Mouse (Mus musculus): ENCODE measurements around the gene Trmt1l. TPM values are rescaled to one million over a fixed set of nuclear protein-coding genes. Genes with fewer than 3 reads are reported as not detected.
"Not testable (repeated sequence)": the region's sequence is repeated elsewhere in the genome, so short reads cannot be mapped to it uniquely, and the experiment has no call there.

Trmt1l gene
- polyA plus RNA-seq, 1 experiment from 2014 or later: 51.3 TPM

DNA sequence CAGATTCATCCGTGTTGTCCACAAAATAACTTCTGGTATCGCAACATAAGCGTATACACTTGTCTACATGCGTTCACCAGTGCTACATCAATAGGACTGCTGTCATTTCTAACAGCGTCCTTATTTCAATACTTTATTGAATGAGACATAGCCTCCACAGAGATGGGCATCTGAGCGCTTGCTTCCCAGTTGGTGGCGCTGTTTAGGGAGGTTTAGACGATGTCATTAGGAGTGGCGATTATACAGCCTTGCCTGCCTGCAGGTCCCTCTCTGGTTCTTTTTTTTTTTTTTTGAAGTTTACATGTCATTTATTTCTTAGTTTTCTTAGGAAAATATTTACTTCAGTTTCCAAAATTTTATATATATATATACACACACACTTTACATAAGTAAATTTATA is 32.9 kb downstream of the Trmt1l start:
- Histone ChIP-seq H3K4me3 (no peak overlapping the region), H3K4me1 (no peaks in the 10 kb centered on the region), H3K4me2 (replicated peaks) (no peak overlapping the region), H3K9ac (no peak overlapping the region), H3K36me3 (peaks cover 44% of the 10 kb centered on the region), H3K27me3 (no peaks in the 10 kb centered on the region), H3K27ac (no peak overlapping the region), H3K9me3 (no peaks in the 10 kb centered on the region)
- ATAC-seq (ENCODE audit: low FRiP score, low read depth): no peak
- WGBS: 81% methylated on average over 9 of the region's 9 CpGs

DNA sequence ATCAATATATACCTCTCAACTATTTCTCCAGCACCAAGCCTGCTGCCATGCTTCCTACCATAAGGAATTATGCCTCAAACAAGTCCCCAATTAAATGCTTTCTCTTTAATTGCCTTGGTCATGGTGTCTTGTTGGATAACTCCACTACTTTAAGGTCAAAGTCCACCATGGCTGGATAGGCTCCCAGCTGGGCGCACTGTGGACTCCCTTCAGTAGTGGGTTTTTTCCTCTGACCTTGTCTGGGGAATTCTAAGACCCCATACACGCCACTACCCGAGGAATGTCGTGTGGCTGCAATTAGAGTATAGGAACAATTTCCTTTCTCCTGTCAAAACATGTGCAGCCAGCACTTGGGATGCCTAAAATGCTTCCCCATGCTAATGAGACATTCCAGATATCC is 36.6 kb downstream of the Trmt1l start:
- no peak overlapping the region for H3K27ac ChIP-seq
- H3K4me1 ChIP-seq: no peaks in the 10 kb centered on the region
- no peaks in the 10 kb centered on the region for H3K27me3 ChIP-seq
- 39% methylated on average over 4 of the region's 4 CpGs for WGBS
- no peaks in the 10 kb centered on the region for H3K9me3 ChIP-seq
- no peak overlapping the region for H3K4me3 ChIP-seq
- no peak overlapping the region for H3K4me2 ChIP-seq (replicated peaks)
- ATAC-seq (ENCODE audit: low FRiP score, low read depth): no peak
- H3K9ac ChIP-seq: no peak overlapping the region
- peaks cover 41% of the 10 kb centered on the region for H3K36me3 ChIP-seq

DNA sequence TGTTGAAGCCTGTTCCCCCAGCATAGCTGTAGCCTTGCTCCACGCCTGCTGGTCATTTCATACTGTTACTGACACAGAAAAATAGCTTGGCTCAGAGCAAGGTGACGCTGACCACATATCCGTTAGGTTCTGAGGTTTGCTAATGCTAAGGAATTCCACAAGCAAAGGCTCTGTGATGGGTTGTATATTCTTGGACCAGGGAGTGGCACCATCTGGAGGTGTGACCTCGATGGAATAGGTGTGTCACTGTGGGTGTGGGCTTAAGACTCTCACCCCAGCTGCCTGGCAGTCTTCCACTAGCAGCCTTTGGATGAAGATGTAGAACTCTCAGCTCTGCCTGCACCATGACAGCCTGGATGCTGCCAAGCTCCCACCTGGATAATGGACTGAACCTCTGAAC is 38.2 kb downstream of the Trmt1l start:
- no peaks in the 10 kb centered on the region for H3K27me3 ChIP-seq
- ATAC-seq (ENCODE audit: low FRiP score, low read depth): 0 out of 2 replicates have a peak, but pooled peaks have one; percentile 11
- H3K4me2 ChIP-seq (replicated peaks): no peak overlapping the region
- H3K9me3 ChIP-seq: no peaks in the 10 kb centered on the region
- H3K4me1 ChIP-seq: no peaks in the 10 kb centered on the region
- H3K9ac ChIP-seq: no peak overlapping the region
- H3K4me3 ChIP-seq: no peak overlapping the region
- H3K27ac ChIP-seq: no peak overlapping the region
- H3K36me3 ChIP-seq: peaks cover 38% of the 10 kb centered on the region
- WGBS: 84% methylated on average over 4 of the region's 4 CpGs

DNA sequence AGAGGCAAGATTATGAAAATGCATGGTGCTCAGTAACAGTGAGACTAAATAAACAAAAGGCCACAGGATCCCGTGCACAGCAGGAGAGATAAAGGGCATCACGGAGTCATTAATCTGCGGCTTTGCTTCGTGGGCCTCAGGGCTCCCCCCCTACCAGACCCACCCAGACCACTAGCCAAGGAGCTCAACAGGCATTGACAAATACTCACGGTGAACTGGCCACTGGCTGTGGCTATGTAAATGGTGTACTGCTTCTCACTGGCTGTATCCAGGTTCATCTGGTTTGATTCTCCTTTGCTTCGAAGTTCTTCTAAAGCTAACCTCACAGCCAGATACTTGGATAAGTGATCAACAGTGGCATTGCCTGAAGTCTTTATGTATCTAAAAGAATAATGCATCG is 43.1 kb downstream of the Trmt1l start:
- Histone ChIP-seq H3K4me3 (no peak overlapping the region), H3K9me3 (no peaks in the 10 kb centered on the region), H3K4me2 (replicated peaks) (no peak overlapping the region), H3K27me3 (no peaks in the 10 kb centered on the region), H3K9ac (no peak overlapping the region), H3K4me1 (no peaks in the 10 kb centered on the region), H3K36me3 (peaks cover 77% of the 10 kb centered on the region), H3K27ac (no peak overlapping the region)
- ATAC-seq (ENCODE audit: low FRiP score, low read depth): no peak
- WGBS: 82% methylated on average over 7 of the region's 7 CpGs

DNA sequence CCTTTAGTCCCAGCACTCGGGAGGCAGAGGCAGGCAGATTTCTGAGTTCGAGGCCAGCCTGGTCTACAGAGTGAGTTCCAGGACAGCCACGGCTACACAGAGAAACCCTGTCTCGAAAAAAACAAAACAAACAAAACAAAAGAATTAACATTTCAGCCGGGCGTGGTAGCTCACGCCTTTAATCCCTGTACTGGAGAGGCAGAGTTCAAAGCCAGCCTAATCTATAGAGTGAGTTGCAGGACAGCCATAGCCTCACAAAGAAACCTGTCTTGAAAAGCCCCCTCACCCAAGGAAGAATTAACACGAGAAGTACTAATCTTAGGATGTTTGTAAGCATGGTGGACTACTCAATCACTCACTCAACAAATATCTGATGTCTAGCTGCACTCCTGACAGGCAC is 44.0 kb downstream of the Trmt1l start:
- not testable (repeated sequence) for H3K9me3 ChIP-seq; H3K4me1 ChIP-seq; H3K9ac ChIP-seq; H3K27ac ChIP-seq; H3K4me3 ChIP-seq; ATAC-seq (ENCODE audit: low FRiP score, low read depth); H3K27me3 ChIP-seq; H3K4me2 ChIP-seq (replicated peaks)
- 95% methylated on average over 8 of the region's 8 CpGs for WGBS
- peaks cover 80% of the 10 kb centered on the region for H3K36me3 ChIP-seq

GRCm38 (mm10) chr1:151482497-151482896 is 54.2 kb downstream of the Trmt1l start:
- Histone ChIP-seq H3K9ac (no peak overlapping the region), H3K36me3 (peaks cover 38% of the 10 kb centered on the region), H3K4me3 (no peak overlapping the region), H3K4me1 (no peaks in the 10 kb centered on the region), H3K27ac (no peak overlapping the region), H3K9me3 (no peaks in the 10 kb centered on the region), H3K4me2 (replicated peaks) (no peak overlapping the region), H3K27me3 (no peaks in the 10 kb centered on the region)
- WGBS: 94% methylated on average over 1 of the region's 1 CpGs
- ATAC-seq (ENCODE audit: low FRiP score, low read depth): no peak

- H3K9me3 ChIP-seq: no peaks in the 10 kb centered on the region
- H3K9ac ChIP-seq: no peak overlapping the region
- WGBS: 85% methylated on average over 1 of the region's 1 CpGs
- ATAC-seq (ENCODE audit: low FRiP score, low read depth): no peak
- H3K4me1 ChIP-seq: no peaks in the 10 kb centered on the region
- no peak overlapping the region for H3K4me3 ChIP-seq
- H3K36me3 ChIP-seq: peaks cover 31% of the 10 kb centered on the region
- H3K27me3 ChIP-seq: no peaks in the 10 kb centered on the region
- no peak overlapping the region for H3K27ac ChIP-seq
- H3K4me2 ChIP-seq (replicated peaks): no peak overlapping the region
These were observed 55.2 kb downstream of the Trmt1l start for GRCm38 (mm10) chr1:151483568-151483967.

DNA sequence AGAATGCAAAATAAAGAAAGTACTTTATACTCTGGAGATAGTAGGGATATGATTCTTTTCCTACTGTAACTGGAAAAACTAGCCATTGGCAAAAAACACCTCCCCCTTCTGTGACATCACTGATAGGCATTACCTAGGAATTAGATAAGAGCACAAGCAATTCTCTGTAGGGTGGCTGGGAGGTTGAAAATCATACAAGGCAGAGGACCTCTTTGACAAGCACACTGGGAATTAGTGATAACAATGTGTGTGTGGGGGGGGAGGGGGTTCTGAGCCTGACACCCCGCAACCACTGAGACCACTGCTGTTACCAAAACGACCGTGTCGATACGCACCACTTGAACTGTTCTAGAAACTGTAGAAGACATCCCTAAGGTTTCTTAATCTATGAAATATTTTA is 56.4 kb downstream of the Trmt1l start:
- Histone ChIP-seq H3K9me3 (no peaks in the 10 kb centered on the region), H3K27me3 (no peaks in the 10 kb centered on the region), H3K27ac (no peak overlapping the region), H3K4me2 (replicated peaks) (no peak overlapping the region), H3K4me1 (no peaks in the 10 kb centered on the region), H3K4me3 (no peak overlapping the region), H3K36me3 (peaks cover 30% of the 10 kb centered on the region), H3K9ac (no peak overlapping the region)
- no peak for ATAC-seq (ENCODE audit: low FRiP score, low read depth)
- WGBS: 99% methylated on average over 5 of the region's 5 CpGs

GRCm38 (mm10) chr1:151489806-151490205 is 61.5 kb downstream of the Trmt1l start:
- Histone ChIP-seq H3K4me3 (no peak overlapping the region), H3K36me3 (no peaks in the 10 kb centered on the region), H3K4me2 (replicated peaks) (no peak overlapping the region), H3K9ac (no peak overlapping the region), H3K9me3 (no peaks in the 10 kb centered on the region), H3K4me1 (peaks cover 17% of the 10 kb centered on the region), H3K27me3 (no peaks in the 10 kb centered on the region), H3K27ac (no peak overlapping the region)
- 87% methylated on average over 6 of the region's 6 CpGs for WGBS
- ATAC-seq (ENCODE audit: low FRiP score, low read depth): no peak

DNA sequence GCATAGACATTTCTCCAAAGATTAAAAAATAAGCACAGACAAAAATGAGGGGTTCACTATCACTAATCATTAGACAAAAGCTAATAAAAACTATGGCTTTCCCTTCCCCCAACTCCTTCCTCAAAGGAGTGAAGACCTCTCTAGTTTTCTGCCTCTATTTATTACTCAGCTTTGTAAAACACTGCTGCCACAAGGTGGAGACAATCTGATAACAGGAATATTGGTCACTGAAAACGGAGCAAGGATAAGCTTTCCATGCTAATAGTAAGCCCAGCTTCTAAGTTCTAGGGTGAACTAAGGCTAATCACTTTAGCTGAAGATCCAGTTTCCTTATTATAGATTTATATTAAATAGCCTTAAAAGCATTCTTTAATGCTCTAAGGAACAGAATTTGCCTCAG is 64.1 kb downstream of the Trmt1l start:
- no peak overlapping the region for H3K4me3 ChIP-seq
- ATAC-seq (ENCODE audit: low FRiP score, low read depth): no peak
- H3K27me3 ChIP-seq: no peaks in the 10 kb centered on the region
- 56% methylated on average over 1 of the region's 1 CpGs for WGBS
- no peaks in the 10 kb centered on the region for H3K9me3 ChIP-seq
- no peak overlapping the region for H3K9ac ChIP-seq
- H3K36me3 ChIP-seq: no peaks in the 10 kb centered on the region
- H3K4me1 ChIP-seq: peaks cover 29% of the 10 kb centered on the region
- no peak overlapping the region for H3K27ac ChIP-seq
- no peak overlapping the region for H3K4me2 ChIP-seq (replicated peaks)

DNA sequence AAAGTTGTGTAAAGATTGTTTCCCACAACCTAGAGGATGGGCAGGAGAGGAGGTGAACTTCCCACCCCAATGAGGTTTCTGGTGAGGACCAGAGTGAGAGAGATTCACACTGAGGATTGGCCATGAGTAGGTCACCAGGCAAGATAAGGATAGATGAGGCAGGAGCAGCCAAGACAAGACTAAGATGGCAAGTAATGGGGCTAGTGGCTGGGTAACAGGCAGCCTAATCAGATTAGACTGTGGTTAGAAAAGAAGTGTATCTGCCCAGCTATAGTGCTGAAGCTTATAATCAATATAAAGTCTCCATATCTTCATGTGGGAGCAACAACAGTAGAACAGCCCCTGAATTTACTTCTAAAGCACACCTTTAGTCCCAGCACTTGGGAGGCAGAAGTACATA is 65.5 kb downstream of the Trmt1l start:
- Histone ChIP-seq H3K27ac (no peak overlapping the region), H3K36me3 (no peaks in the 10 kb centered on the region), H3K4me2 (replicated peaks) (no peak overlapping the region), H3K4me3 (no peak overlapping the region), H3K9ac (no peak overlapping the region), H3K9me3 (no peaks in the 10 kb centered on the region), H3K27me3 (no peaks in the 10 kb centered on the region), H3K4me1 (peaks cover 39% of the 10 kb centered on the region)
- ATAC-seq (ENCODE audit: low FRiP score, low read depth): no peak

DNA sequence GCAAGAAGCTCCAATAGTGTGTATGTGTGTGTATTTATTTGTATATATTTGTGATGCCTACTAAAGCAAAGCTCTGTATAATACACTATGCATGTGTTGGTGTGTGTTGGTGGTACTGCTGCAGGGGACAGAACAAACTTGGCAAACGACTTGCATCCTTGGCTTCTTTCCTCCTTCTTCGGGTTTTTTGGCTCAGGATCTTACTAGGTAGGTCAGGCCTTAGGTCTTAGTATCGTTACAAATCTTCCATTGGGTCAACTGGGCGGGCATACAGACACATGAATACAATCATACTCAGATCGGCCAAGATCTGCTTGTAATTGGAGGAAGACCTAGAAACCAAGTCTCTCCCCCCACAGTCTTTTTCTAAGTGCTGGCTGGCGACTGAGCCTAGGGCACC is 66.4 kb downstream of the Trmt1l start:
- no peaks in the 10 kb centered on the region for H3K36me3 ChIP-seq
- H3K27ac ChIP-seq: no peak overlapping the region
- H3K9me3 ChIP-seq: no peaks in the 10 kb centered on the region
- no peak overlapping the region for H3K4me2 ChIP-seq (replicated peaks)
- no peak overlapping the region for H3K4me3 ChIP-seq
- WGBS: 79% methylated on average over 6 of the region's 6 CpGs
- peaks cover 40% of the 10 kb centered on the region for H3K4me1 ChIP-seq
- no peaks in the 10 kb centered on the region for H3K27me3 ChIP-seq
- no peak overlapping the region for H3K9ac ChIP-seq
- no peak for ATAC-seq (ENCODE audit: low FRiP score, low read depth)

- Histone ChIP-seq H3K27ac (no peak overlapping the region), H3K27me3 (no peaks in the 10 kb centered on the region), H3K9me3 (no peaks in the 10 kb centered on the region), H3K4me1 (peaks cover 40% of the 10 kb centered on the region), H3K4me3 (no peak overlapping the region), H3K9ac (no peak overlapping the region), H3K4me2 (replicated peaks) (no peak overlapping the region), H3K36me3 (no peaks in the 10 kb centered on the region)
- WGBS: 88% methylated on average over 2 of the region's 2 CpGs
- no peak for ATAC-seq (ENCODE audit: low FRiP score, low read depth)
These were observed 67.4 kb downstream of the Trmt1l start for GRCm38 (mm10) chr1:151495635-151496285.

Data from limb, embryonic 13.5 days (tissue).